ENCODE assay signal across 8 mouse cellular contexts in genomic region chr7:66387419-66387812, GRCm38 (mm10). TPM values are rescaled to one million over a fixed set of nuclear protein-coding genes. Genes with fewer than 3 reads are reported as not detected.
DNase-seq lines count a peak whose midpoint lies in the region; ATAC-seq and TF ChIP-seq lines count a peak whose summit lies in the region.

No protein-coding gene starts in this region.

- H3K27ac ChIP-seq in heart, embryonic 16.5 days (ENCODE audit: low read length) = peak overlapping the region; percentile 69; the same call in 1 of the 2 replicates
- H3K27ac ChIP-seq in liver, embryonic 13.5 days = peak overlapping the region; percentile 47
- H3K27ac ChIP-seq in stomach, embryonic 15.5 days = peak overlapping the region; percentile 55

- H3K4me3 ChIP-seq in heart, embryonic 16.5 days (ENCODE audit: low read length) = peak overlapping the region; percentile 74
- peak overlapping the region; percentile 71 for H3K4me3 ChIP-seq in liver, embryonic 13.5 days (replicated peaks)
- peak overlapping the region; percentile 79 for H3K4me3 ChIP-seq in stomach, embryonic 15.5 days (replicated peaks)

- CTCF ChIA-PET in Patski (lab: Charles Lee) = interaction anchor here (0.7 to 6.8 kb wide), 3 partner anchors 45 to 80 kb away, joined by 3 to 82 read pairs (median 19); no protein-coding TSS in a partner anchor

- no peaks in the 10 kb centered on the region for H3K36me3 ChIP-seq in heart, embryonic 16.5 days (ENCODE audit: control insufficient read depth, insufficient read depth)
- no peaks in the 10 kb centered on the region for H3K36me3 ChIP-seq in liver, embryonic 13.5 days
- H3K36me3 ChIP-seq in stomach, embryonic 15.5 days = no peaks in the 10 kb centered on the region

- peak; percentile 14 for ATAC-seq in Patski
- ATAC-seq in heart, embryonic 16.5 days (replicated peaks; ENCODE audit: extremely low read depth, insufficient read depth, low FRiP score) = no peak
- no peak for ATAC-seq in liver, embryonic 13.5 days (ENCODE audit: low read depth)
- ATAC-seq in stomach, embryonic 15.5 days (ENCODE audit: insufficient read depth, low FRiP score, low read depth) = no peak

- in situ Hi-C loops in Patski (cut with MboI; ENCODE audit: low pct_unique_long_range_greater_than_20kb) = no loop called here

- peak overlapping the region; percentile 94 for H3K9ac ChIP-seq in heart, embryonic 16.5 days (ENCODE audit: low read length)
- H3K9ac ChIP-seq in liver, embryonic 13.5 days = peak overlapping the region; percentile 84
- H3K9ac ChIP-seq in stomach, embryonic 15.5 days = peak overlapping the region; percentile 55

- peak; percentile 46 for DNase-seq in adrenal gland, postnatal 14 days
- no peak for DNase-seq in adrenal gland, postnatal 4 days (ENCODE audit: low spot score in 2 of 2)
- DNase-seq in Patski (ENCODE audit: low read depth, low spot score) = no peak
- no peak for DNase-seq in liver, embryonic 13.5 days
- no peak for DNase-seq in left cerebral cortex, adult 11 months (ENCODE audit: low spot score)
- DNase-seq in urinary bladder, postnatal 4 days (ENCODE audit: low spot score in 2 of 2) = no peak

- H3K27me3 ChIP-seq in Patski = no peaks in the 10 kb centered on the region
- H3K27me3 ChIP-seq in heart, embryonic 16.5 days (ENCODE audit: control insufficient read depth, insufficient read depth, low read length) = no peaks in the 10 kb centered on the region
- 0 out of 2 replicates have a peak, but pooled peaks cover 4% of the 10 kb centered on the region for H3K27me3 ChIP-seq in liver, embryonic 13.5 days
- H3K27me3 ChIP-seq in stomach, embryonic 15.5 days (replicated peaks) = no peaks in the 10 kb centered on the region

- H3K9me3 ChIP-seq in heart, embryonic 16.5 days (replicated peaks; ENCODE audit: control insufficient read depth, low read length) = no peaks in the 10 kb centered on the region
- H3K9me3 ChIP-seq in liver, embryonic 13.5 days (replicated peaks) = no peaks in the 10 kb centered on the region
- H3K9me3 ChIP-seq in stomach, embryonic 15.5 days = no peaks in the 10 kb centered on the region

- H3K4me2 ChIP-seq in heart, embryonic 16.5 days (ENCODE audit: low read depth, low read length) = peak overlapping the region; percentile 89
- peak overlapping the region; percentile 89 for H3K4me2 ChIP-seq in liver, embryonic 13.5 days
- peak overlapping the region; percentile 91 for H3K4me2 ChIP-seq in stomach, embryonic 15.5 days

- no peak for TF ChIP-seq CTCF in Patski (IDR thresholded peaks at IDR 0.05)

- peaks cover 5% of the 10 kb centered on the region; the same call in 1 of the 2 replicates for H3K4me1 ChIP-seq in heart, embryonic 16.5 days (ENCODE audit: control insufficient read depth, insufficient read depth, low read length)
- peaks cover 43% of the 10 kb centered on the region for H3K4me1 ChIP-seq in liver, embryonic 13.5 days (replicated peaks)
- peaks cover 13% of the 10 kb centered on the region for H3K4me1 ChIP-seq in stomach, embryonic 15.5 days

- WGBS in heart, embryonic 16.5 days = 2% methylated on average over 13 of the region's 13 CpGs
- WGBS in liver, embryonic 13.5 days (ENCODE audit: insufficient replicate concordance) = 3% methylated on average over 13 of the region's 13 CpGs
- WGBS in stomach, embryonic 15.5 days = 3% methylated on average over 13 of the region's 13 CpGs

- POLR2A ChIA-PET in Patski (lab: Charles Lee) = interaction anchor here (0.5 to 1.9 kb wide), 9 partner anchors 8 to 1716 kb away, joined by 3 to 7 read pairs (median 4); no protein-coding TSS in a partner anchor

RNA-seq across cellular contexts. Expression of gene Lrrk1, which starts 0.7 kb away (rescaled TPM):
- total RNA-seq in adrenal gland, postnatal 14 days (2021) = 12.2 and 14.6 TPM in 2 replicates
- total RNA-seq in adrenal gland, postnatal 4 days (2021) = 10 to 100 TPM; 20.2 to 20.9 TPM
- polyA plus RNA-seq in Patski (2021) = 33.0 TPM
- 8.4 and 11.4 TPM in 2 replicates for polyA plus RNA-seq in heart, embryonic 16.5 days (2015; fragmentation: Nextera tagmentation; extraction: Ambion mirVana)
- 3.8 and 4.2 TPM in 2 replicates for polyA plus RNA-seq in liver, embryonic 13.5 days (2015; fragmentation: Nextera tagmentation; extraction: Ambion mirVana)
- polyA plus RNA-seq in stomach, embryonic 15.5 days (2015; fragmentation: Nextera tagmentation; extraction: Ambion mirVana) = 19.5 and 19.7 TPM in 2 replicates

RNA-seq across cellular contexts. Expression of gene Gm10974, which starts 21.7 kb away (rescaled TPM):
- not detected in 2 replicates for total RNA-seq in adrenal gland, postnatal 14 days (2021)
- not detected for total RNA-seq in adrenal gland, postnatal 4 days (2021)
- polyA plus RNA-seq in Patski (2021) = not detected
- not detected in 2 replicates for polyA plus RNA-seq in heart, embryonic 16.5 days (2015; fragmentation: Nextera tagmentation; extraction: Ambion mirVana)
- polyA plus RNA-seq in liver, embryonic 13.5 days (2015; fragmentation: Nextera tagmentation; extraction: Ambion mirVana) = not detected in 2 replicates
- not detected in 2 replicates for polyA plus RNA-seq in stomach, embryonic 15.5 days (2015; fragmentation: Nextera tagmentation; extraction: Ambion mirVana)

RNA-seq across cellular contexts. Expression of gene Aldh1a3, which starts 39.9 kb away (rescaled TPM):
- total RNA-seq in adrenal gland, postnatal 14 days (2021) = 10.9 and 12.6 TPM in 2 replicates
- total RNA-seq in adrenal gland, postnatal 4 days (2021) = 10 to 100 TPM; 19.7 to 19.9 TPM
- 0.37 TPM for polyA plus RNA-seq in Patski (2021)
- polyA plus RNA-seq in heart, embryonic 16.5 days (2015; fragmentation: Nextera tagmentation; extraction: Ambion mirVana) = 1.8 and 2.0 TPM in 2 replicates
- polyA plus RNA-seq in liver, embryonic 13.5 days (2015; fragmentation: Nextera tagmentation; extraction: Ambion mirVana) = 1.3 and 1.5 TPM in 2 replicates
- 9.5 and 11.5 TPM in 2 replicates for polyA plus RNA-seq in stomach, embryonic 15.5 days (2015; fragmentation: Nextera tagmentation; extraction: Ambion mirVana)
